Mouse (Mus musculus) lung, embryonic 14.5 days (tissue): ENCODE data around the gene Cdk2. TPM values are rescaled to one million over a fixed set of nuclear protein-coding genes. Genes with fewer than 3 reads are reported as not detected.

ENCODE experiments used
- ATAC-seq: fragments of 200-750 bp; cut with Nextera tagmentation; 2 replicates; pipeline ENCODE4 v1.8.0; 2017; ENCODE audit warnings: mild to moderate bottlenecking, moderate TSS enrichment, moderate library complexity; ENCODE audit not compliant: insufficient read depth
- DNase-seq: peaks from one replicate; pipeline ENCODE4 v3.0.0-alpha.2; 2015
- H3K27ac ChIP-seq: fragments of 300-500 bp; sonication (generic); 2 replicates; pipeline ENCODE4 v1.5.1; 2014; ENCODE audit warnings: low read depth, mild to moderate bottlenecking, moderate library complexity
- H3K27me3 ChIP-seq: fragments of 300-500 bp; sonication (generic); 2 replicates; pipeline ENCODE4 v1.6.1; 2014; ENCODE audit warnings: low read length, control low read depth; ENCODE audit not compliant: insufficient read depth
- H3K36me3 ChIP-seq: fragments of 300-500 bp; sonication (generic); 2 replicates; pipeline ENCODE4 v1.6.1; 2014; ENCODE audit warnings: control low read depth; ENCODE audit not compliant: insufficient read depth
- H3K4me1 ChIP-seq: fragments of 300-500 bp; sonication (generic); 2 replicates; pipeline ENCODE4 v1.6.1; 2014; ENCODE audit warnings: antibody characterized with exemption, control low read depth; ENCODE audit not compliant: insufficient read depth
- H3K4me2 ChIP-seq: fragments of 300-500 bp; sonication (generic); 2 replicates; pipeline ENCODE4 v1.6.1; 2014; ENCODE audit warnings: mild to moderate bottlenecking
- H3K4me3 ChIP-seq: fragments of 300-500 bp; sonication (generic); 2 replicates; pipeline ENCODE4 v1.5.1; 2014; ENCODE audit warnings: low read depth, low read length
- H3K9ac ChIP-seq: fragments of 300-500 bp; sonication (generic); 2 replicates; pipeline ENCODE4 v1.6.1; 2014
- H3K9me3 ChIP-seq: fragments of 300-500 bp; sonication (generic); 2 replicates; pipeline ENCODE4 v1.6.1; 2016; ENCODE audit warnings: low read depth, low read length, control low read depth
- CTCF ChIP-seq: IDR thresholded peaks from 2 replicates; pipeline ENCODE4 v1.5.1; 2016; ENCODE audit warnings: antibody characterized with exemption, low read depth
- WGBS: fragments of 180-500 bp; shearing (Covaris S2); extraction: QIAGEN DNeasy Blood & Tissue Kit; methylation state at CpG from one replicate; pipeline ENCODE4 v1.1.7; 2014; 5-methylcytosine and 5-hydroxymethylcytosine counted together
- polyA plus RNA-seq: library from polyadenylated mRNA; unstranded; fragments of >200 nt; fragmentation: Nextera tagmentation; extraction: Ambion mirVana; gene quantifications from 2 replicates; pipeline ENCODE4 v1.2.1, GENCODE M21; 2014

Cdk2 gene
- polyA plus RNA-seq, 1 experiment from 2014 or later: 105 TPM

DNA sequence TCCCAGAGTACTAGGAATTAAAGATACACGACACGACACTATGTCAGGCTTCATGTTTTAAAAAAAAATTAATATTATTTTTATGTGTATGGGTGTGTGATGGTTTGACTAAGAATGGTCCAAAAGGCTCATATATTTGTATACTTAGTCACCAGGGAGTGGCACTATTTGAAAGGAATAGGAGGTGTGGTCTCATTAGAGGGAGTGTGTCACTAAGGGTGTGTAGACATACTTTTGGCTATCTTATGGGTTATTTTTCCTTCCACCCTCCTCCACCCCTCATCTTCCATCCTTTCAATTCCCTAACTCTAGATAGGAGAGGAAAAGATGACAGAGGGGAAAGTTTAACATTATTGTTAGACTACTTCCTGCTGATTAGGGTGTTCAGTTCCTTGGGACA is 39.0 kb downstream of the Cdk2 start:
- Histone ChIP-seq H3K4me2 (no peak overlapping the region), H3K27ac (no peak overlapping the region), H3K4me1 (no peaks in the 10 kb centered on the region), H3K36me3 (no peaks in the 10 kb centered on the region), H3K27me3 (no peaks in the 10 kb centered on the region), H3K4me3 (no peak overlapping the region), H3K9ac (no peak overlapping the region), H3K9me3 (no peaks in the 10 kb centered on the region)
- WGBS: 92% methylated on average over 2 of the region's 2 CpGs
- no peak for ATAC-seq
- TF ChIP-seq CTCF: no peak
- no peak for DNase-seq

DNA sequence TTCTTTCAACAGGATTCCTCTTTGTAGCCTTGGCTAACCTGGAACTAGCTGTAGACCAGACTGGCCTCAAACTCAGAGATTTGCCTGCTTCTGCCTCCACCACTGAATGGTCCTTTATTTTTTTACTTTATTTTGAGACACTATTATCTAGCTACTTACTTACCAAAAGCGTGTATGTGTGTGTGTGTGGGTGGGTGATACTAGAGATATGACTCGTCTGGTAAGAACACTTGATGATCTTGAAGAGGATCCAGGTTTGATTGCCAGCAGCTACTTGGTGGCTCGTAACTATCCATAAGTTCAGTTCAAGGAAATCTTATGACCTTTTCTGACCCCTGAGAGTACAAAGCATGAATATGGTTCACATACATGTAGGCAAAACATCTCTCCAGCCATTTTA is 39.5 kb downstream of the Cdk2 start:
- Histone ChIP-seq H3K4me2 (no peak overlapping the region), H3K36me3 (no peaks in the 10 kb centered on the region), H3K27me3 (no peaks in the 10 kb centered on the region), H3K27ac (no peak overlapping the region), H3K4me1 (no peaks in the 10 kb centered on the region), H3K9me3 (no peaks in the 10 kb centered on the region), H3K4me3 (no peak overlapping the region), H3K9ac (no peak overlapping the region)
- TF ChIP-seq CTCF: no peak
- ATAC-seq (no peak), DNase-seq (no peak)
- 80% methylated on average over 3 of the region's 3 CpGs for WGBS

DNA sequence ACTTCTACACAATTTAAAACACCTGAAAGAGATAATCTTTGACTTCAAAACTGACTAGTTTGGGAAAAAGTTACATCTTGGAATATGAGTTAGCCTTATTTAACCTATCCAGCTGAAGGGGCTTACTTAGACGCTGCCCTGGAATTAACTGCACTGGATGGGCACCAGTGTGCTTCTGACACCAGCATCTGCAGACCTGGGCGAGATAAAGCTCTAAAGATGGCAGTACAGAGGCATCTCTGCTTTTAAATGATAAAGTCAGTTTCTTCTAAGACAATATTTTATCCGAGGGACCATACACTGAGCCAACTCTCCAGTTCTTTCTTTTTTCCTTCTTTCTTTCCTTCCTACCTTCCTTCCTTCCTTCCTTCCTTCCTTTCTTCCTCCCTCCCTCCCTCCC is 40.0 kb downstream of the Cdk2 start:
- H3K4me1 ChIP-seq: no peaks in the 10 kb centered on the region
- no peak for TF ChIP-seq CTCF
- H3K4me2 ChIP-seq: no peak overlapping the region
- 62% methylated on average over 3 of the region's 3 CpGs for WGBS
- no peak for DNase-seq
- no peak overlapping the region for H3K9ac ChIP-seq
- H3K27me3 ChIP-seq: no peaks in the 10 kb centered on the region
- no peaks in the 10 kb centered on the region for H3K9me3 ChIP-seq
- ATAC-seq: no peak
- H3K36me3 ChIP-seq: no peaks in the 10 kb centered on the region
- no peak overlapping the region for H3K27ac ChIP-seq
- no peak overlapping the region for H3K4me3 ChIP-seq

DNA sequence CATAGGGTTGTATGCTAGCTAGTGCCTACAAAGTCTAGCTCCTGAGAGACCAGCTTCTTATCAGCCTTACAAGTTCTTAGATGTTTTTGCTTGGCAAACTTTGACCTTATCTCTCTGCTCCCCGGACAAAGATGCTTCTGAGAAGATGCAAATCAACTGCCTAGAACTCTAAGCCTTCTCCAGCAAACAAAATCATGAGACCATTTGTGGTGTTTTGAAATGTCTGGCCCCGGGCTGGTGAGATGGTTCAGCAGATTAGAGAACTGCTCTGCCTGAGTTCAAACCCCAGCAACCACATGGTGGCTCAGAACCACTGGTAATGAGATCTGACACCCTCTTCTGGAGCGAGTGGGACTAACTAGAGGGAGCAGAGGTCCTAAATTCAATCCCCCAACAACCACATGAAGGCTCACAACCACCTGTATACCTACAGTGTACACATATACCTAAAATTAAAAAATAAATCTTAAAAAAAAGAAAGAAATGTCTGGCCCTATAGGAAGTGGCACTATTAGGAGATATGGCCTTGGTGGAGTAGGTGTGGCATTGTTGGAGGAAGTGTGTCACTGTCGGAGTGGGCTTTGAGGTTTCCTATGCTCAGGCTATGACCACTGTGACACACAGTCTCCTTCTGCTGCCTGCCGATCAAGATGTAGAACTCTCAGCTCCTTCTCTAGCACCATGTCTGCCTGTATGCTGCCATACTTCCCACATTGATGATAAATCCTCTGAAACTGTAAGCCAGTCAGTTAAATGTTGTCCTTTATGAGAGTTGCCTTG is 41.2 kb downstream of the Cdk2 start:
- ATAC-seq (no peak), DNase-seq (no peak)
- 48% methylated on average over 5 of the region's 5 CpGs for WGBS
- Histone ChIP-seq H3K4me3 (no peak overlapping the region), H3K9ac (no peak overlapping the region), H3K27ac (no peak overlapping the region), H3K36me3 (no peaks in the 10 kb centered on the region), H3K9me3 (no peaks in the 10 kb centered on the region), H3K4me2 (no peak overlapping the region), H3K4me1 (no peaks in the 10 kb centered on the region), H3K27me3 (no peaks in the 10 kb centered on the region)
- no peak for TF ChIP-seq CTCF

DNA sequence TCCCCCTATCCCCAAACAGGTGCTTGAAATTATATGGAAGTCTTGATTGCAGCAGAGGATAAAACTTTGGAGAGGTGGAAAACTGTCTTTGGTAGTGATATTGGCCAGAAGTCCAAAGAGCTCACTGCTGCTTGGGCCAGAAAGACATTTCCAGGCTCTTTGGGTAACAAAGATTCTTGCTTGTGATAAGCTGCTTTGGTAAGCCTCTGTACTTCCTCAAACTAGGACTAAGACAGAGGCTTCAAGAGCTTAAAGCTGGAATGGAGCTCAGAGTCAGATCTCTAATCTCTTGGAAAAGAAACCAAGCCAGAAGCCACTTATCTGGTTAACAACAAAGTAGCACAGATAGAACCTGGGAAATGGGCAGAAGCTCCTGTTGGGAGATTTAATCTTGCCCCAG is 42.4 kb downstream of the Cdk2 start:
- no peak for TF ChIP-seq CTCF
- no peaks in the 10 kb centered on the region for H3K9me3 ChIP-seq
- DNase-seq (no peak), ATAC-seq (no peak)
- H3K4me1 ChIP-seq: no peaks in the 10 kb centered on the region
- no peak overlapping the region for H3K4me3 ChIP-seq
- no peaks in the 10 kb centered on the region for H3K36me3 ChIP-seq
- no peak overlapping the region for H3K4me2 ChIP-seq
- H3K9ac ChIP-seq: no peak overlapping the region
- no peaks in the 10 kb centered on the region for H3K27me3 ChIP-seq
- H3K27ac ChIP-seq: no peak overlapping the region

DNA sequence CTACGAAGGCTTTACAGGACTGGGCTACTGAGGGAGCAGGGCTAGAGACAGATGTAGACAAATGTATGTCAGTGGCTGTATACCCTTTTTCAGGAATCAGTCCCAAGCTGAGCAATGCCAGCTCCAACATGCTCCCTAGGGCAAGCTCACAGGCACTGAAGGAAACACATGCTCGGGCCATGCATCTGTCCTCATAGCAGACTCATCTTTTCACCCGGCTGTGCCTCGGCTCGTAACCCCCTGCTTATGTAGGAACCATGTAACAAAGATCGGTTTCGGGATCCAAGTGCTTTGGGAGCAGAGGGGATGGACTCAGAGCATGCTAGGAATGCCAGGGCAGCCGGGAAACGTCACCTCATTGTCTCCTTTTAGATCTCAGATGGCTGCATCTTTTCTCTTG is 45.3 kb downstream of the Cdk2 start:
- Histone ChIP-seq H3K9me3 (no peaks in the 10 kb centered on the region), H3K27ac (no peak overlapping the region), H3K27me3 (no peaks in the 10 kb centered on the region), H3K4me2 (no peak overlapping the region), H3K9ac (no peak overlapping the region), H3K4me3 (no peak overlapping the region), H3K4me1 (no peaks in the 10 kb centered on the region), H3K36me3 (no peaks in the 10 kb centered on the region)
- no peak for ATAC-seq
- no peak for DNase-seq
- 38% methylated on average over 9 of the region's 9 CpGs for WGBS
- TF ChIP-seq CTCF: no peak

DNA sequence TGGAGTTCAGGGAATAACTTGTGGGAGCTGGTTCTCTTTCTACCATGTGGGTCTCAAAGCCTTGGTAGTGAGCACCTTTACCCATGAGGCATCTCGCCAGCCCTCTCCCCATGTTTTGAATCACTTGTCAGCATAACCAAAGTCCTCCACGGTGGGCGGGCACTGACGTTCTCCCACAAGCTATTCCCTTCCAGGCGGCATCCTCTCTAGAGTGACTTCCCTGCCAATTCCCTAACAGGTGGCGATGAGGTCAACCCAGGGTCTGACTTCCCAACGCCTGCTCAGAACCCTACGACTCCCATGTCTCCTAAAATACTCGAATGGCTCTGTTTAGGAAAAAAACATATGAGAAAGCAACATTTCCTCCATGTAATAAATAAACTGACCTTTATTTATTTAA is 47.0 kb downstream of the Cdk2 start:
- H3K4me1 ChIP-seq: no peaks in the 10 kb centered on the region
- no peak for TF ChIP-seq CTCF
- 49% methylated on average over 9 of the region's 9 CpGs for WGBS
- H3K27ac ChIP-seq: no peak overlapping the region
- H3K27me3 ChIP-seq: no peaks in the 10 kb centered on the region
- no peak overlapping the region for H3K9ac ChIP-seq
- H3K4me3 ChIP-seq: no peak overlapping the region
- ATAC-seq (no peak), DNase-seq (no peak)
- H3K4me2 ChIP-seq: no peak overlapping the region
- H3K36me3 ChIP-seq: no peaks in the 10 kb centered on the region
- H3K9me3 ChIP-seq: no peaks in the 10 kb centered on the region
